Mouse (Mus musculus): Measurements from ENCODE around the gene Thumpd1.
"Not testable (repeated sequence)": the region's sequence is repeated elsewhere in the genome, so short reads cannot be mapped to it uniquely, and the experiment has no call there.

Gene Thumpd1

DNA sequence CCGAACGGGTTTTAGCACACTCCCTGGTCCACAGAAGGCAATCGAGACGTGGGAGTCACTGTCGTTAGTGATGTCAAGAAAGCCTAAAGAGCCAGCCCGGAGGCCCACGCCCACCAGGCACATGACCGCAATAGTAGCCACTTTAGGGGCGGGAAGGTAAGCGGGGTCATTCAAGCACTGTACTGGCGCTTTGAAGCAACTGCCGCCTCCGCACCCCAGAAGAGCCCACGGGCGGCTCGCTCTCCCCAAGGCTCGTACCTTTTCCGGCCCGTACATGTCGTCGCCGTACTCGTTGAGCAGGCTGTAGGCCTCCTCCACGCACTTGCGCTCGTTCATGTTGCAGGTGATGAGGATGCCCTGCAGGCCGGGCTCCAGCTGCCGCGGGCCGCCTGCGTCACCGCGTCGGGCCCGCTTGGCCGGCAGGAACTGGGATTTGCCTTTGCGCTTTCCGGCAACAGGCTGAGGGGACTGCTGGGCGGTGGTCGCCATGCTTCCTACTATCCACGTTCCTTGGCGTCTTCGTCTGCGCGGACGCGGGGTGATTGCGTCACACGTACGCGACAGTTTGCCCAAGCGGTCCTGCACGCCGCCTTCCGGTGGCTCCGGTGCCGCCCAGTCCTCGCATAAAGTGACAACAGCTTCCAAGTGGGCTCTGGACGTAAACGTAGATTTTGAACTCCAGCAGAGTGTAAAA is at the start of gene Thumpd1:
Thumpd1 (minus strand) TSS at position 546 of the 694 bp plus-strand sequence.
- peak; percentile 91 for DNase-seq

DNA sequence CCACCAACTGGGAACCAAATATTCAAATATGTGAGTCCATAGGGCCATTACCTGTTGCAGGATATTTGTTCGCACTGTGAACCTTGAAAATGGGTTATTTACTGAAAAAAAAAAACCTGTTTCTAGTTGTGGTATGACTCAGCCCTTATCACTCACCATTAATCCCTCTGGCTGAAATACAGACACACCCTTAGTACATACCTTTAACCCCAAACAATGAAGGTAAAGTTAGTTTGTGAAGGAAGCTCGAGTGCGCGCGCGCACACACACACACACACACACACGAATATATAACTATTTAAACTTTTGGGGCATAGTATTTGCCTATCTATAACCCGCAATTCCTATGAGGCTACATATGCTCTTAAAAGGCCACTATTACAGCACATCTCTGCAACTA is 49.3 kb upstream of the Thumpd1 start:
- no peak for DNase-seq

DNA sequence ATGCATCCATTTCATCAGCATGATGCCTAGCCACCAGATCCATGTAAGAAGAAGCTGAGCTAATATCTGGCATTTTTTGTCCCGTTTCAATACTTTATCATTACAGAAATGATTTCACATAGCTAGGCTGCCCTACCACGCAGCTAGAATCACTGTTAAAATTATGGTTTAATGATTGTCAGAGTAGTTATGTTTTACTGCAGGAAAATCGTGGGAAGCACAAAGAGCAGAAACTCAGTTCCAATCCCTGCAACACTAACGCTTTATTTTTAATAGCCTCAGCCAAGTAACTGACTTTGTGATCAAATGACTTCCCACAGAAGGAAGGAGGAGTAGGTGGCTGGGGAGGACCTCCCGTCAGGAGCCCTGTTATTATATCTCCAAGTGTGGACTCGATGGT is 46.4 kb upstream of the Thumpd1 start:
- DNase-seq, result no peak

DNA sequence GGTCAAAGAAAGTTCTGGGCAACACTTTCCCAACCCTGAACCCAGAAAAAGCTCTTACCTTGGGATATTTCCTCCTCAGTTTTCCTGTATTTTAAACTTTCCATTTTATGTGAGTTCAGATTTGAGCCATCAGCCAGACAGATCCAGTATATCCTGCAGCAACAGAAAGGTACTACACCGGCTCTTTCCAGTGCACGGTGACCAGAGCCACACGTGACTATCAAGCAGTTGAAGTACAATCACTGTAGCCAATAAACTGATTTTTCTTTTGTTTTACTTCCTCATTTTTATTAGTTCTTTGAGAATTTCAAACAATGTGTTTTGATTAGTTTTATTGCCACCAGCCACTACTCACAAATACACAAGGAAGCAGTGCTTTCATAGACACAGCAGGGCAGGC is 43.8 kb upstream of the Thumpd1 start:
- DNase-seq, result no peak

DNA sequence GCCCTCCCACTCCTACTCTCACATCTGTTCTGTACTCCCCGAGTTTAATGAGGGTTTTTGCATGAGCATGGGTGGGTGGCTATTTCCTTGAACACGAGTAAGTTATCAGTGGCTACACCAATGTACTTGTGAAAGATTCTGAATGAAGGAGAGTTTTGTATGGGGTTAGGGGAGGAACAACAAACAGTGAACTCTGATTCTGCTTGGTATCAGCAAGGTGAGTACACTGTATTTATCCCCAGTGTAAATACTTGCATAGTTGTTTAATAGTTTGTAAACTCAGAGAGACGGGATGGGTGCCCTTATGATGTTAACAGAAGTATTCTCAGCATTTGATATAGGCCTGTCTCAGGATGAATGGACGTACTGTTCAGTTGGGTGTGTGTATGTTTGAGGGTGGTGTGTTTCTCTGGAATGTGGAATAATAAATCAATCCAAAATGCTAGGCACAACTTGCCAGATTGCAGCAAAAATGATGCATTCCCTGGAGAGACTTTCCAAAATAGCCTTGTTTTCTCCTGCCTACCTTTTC is 41.6 kb upstream of the Thumpd1 start:
- no peak for DNase-seq

DNA sequence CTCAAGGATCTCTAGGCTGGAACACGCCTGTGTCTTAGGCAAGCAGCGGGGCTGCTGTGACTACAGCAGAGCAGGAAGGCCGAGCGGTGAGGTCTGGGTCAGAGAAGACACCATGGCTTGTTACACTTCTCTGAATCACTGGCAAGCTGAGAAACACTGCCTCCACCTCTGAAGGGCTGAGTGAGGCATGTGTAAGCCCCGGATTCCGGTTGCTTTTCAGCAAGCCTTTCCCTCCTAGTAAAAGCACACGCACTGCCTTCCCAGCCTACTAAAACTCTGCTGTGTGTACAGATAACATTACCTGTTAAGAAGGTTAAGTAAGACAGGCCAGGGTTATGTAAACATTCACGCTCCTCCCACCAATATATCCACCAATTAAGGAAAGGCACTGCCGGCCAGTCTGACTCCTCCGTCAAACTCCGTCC is 39.9 kb upstream of the Thumpd1 start, which contains the start of gene Acsm3:
Acsm3 (plus strand) TSS at position 397 of the 425 bp plus-strand sequence.
- no peak for DNase-seq

DNA sequence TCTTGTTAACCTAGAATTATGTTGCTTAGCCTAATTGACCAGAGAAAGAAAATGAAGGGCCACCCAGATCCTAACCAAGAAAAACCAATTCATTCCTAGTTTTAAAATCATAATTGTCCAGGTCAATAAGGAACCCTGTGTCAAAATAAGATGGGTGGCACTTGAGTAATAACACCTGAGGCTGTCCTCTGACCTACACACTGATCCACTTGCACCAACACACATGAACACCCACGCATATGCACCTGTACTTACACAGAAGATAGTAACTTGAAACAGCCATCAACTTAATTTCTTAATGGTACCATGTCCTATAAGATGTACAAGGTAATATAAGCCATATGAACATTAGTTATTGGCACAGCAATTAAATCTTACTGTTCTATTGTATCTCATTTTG is 33.1 kb upstream of the Thumpd1 start:
- no peak for DNase-seq

DNA sequence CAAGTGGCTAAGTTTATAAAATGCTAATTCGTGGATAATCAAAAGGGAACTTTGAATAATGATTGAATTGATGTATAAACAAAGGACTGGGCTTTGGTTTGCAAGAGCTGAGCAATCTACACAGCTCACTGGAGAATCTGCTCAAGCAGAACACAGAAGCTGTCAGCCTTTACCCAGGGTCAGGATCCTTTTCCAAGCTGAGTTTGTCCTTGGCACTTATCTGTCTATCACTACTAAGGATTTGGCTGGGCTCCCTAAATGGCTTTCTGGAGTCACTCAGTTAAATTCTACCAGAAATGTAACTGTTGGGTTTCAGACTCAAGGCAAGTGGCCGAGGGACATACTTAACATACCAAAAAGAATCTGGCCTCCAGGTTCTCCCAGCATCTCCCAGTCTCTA is 29.3 kb upstream of the Thumpd1 start:
- no peak for DNase-seq

DNA sequence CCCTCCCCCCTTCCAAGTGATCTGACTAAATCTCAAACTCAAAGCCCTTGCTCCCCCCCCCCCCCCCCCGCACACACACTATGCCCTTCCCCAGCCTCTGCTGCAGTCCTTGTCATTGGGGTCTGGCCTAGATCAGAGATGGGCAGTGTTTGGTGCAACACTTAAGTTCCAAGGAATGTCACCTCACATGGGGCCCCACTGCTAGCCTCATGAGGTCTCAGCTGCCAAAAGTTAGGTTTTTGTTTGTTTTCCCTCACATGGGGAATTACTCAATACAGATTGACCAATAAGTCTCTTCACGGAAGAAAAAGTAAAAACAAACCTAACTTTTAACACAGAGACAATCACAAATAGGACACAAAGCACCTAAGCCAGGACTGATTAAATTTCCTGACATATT is 28.2 kb upstream of the Thumpd1 start:
- DNase-seq, result no peak

DNA sequence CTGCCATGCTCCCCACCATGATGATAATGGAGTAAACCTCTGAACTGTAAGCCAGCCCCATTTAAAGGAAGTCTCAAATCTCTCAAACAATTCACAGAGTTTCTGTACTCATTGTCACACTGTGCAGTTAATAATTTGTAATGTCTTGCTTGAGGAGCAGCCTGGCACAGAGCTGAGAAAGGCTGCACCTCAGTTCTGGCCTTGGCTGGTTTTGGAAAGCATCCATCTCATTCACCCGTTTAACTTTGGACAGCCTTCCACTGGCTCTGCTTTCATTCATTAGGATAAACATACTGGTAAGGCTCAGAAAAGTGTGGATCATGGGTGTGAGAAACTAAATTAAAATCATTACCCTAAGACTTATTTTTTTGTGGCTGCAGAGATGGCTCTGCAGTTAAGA is 25.3 kb upstream of the Thumpd1 start:
- DNase-seq, result no peak

DNA sequence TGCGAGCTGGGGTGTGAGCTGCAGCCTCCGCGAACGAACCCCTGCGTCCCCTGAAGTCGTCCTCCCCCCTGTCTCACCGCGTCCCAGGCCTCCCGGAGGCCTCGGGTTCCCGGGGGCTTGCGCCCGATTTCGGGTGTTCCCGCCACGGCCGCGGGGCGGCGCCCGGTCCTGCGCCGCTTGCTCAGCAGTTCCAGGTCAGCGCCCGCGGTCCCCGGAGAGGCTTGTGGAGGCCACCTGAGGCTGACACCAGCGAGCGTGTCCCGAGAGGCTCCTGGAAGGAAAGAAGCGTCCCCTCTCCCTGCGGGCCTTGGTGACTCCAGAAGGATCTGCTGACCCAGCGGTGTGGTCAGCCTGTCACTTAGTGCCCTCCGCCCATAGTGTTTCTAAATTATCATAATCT is 23.7 kb upstream of the Thumpd1 start:
- no peak for DNase-seq

DNA sequence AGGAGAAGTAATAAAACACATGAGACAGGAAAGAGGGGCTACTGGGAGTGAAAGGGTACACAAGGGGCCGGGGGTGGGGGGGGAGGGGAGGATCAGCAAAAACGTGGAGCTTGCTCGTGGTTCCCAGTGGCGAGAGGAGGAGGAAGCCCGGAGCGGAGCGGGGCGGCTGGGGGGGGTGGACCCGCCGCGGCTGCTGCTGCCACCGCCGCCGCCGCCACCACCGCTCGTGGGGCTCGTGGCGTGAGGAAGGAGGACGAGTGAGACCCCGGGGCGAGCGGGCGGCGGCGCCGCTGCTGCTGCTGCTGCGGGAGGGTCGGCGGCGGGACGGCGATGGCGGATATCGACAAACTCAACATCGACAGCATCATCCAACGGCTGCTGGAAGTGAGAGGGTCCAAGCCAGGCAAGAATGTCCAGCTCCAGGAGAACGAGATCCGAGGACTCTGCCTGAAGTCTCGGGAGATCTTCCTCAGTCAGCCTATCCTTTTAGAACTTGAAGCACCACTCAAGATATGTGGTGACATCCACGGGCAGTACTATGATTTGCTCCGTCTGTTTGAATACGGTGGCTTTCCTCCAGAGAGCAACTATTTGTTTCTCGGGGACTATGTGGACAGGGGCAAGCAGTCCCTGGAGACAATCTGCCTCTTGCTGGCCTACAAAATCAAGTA is 19.3 kb upstream of the Thumpd1 start:
- not testable (repeated sequence) for DNase-seq

DNA sequence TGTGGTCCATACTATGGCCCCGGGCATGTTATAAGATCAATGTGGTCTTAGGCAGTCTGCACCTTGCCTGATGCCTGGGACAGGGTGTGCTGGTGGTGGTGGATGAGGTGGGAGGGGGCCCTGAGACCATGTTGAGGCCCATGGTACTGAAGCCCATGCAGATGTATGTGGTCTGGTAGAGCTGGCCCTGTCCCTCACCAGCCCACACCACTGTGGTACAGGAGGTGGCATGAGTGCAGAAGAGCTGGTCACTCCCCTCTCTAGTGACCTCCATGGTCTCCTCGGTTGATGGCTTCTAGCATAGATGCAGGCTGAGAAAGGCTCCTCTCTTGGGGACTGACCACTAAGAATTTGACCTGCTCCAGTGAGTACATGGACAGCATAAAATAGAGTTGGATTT is 18.3 kb upstream of the Thumpd1 start:
- DNase-seq, result no peak

DNA sequence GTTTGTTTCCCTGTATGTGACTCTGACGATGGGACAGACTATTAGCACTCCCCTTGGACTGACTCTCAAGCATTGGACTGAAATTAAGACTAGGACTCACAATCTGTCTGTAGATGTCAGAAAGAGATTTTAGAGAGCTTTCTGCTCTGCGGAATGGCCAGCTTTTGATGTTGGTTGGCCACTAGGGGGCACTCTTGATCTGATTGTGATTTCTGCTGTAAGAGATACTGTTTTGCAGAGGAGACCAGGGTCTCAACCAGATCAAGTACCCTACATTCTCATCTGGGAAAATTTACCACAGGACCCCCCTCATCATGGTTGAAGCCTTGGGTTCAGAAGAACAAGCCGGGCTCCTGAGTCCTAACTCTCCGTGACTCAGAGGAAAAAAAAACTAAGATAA is 10.7 kb upstream of the Thumpd1 start:
- DNase-seq, result not testable (repeated sequence)

DNA sequence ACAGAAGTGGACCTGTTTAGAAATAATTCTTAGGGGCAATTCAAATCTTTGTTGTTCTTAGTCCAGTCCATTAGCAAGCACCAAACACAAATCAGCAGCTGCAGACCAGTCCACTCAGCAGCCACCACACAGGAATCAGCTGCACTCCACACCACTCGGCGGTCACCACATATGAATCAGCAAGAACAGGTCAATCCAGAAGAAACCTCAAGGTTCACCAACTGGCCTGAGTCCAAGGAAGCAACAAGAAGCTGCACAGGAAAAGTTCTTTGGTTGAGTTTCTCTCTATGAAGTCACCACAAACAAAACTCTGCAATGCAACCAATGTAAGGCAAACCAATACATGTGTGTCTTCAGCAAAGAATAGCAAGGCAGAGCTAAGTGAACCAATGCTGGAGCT is 7.0 kb upstream of the Thumpd1 start:
- no peak for DNase-seq

DNA sequence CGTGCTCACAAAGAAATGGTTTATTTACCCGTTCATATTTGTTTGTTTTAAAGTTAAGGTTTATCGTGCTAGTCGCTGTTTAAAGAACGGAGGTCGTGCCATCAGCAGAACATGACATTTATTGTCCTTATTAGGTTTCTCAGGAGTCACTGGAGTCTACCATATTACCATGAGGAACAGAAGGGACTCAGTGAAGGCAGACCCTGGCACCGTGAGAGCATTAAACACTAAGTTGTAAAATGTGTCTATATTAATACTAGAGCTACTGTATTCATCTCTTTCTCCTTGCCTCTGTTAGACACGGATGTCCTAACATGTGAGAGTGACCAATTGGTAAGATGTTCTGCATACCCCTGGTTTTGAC is 331 bp upstream of the Thumpd1 start:
- DNase-seq, result no peak

DNA sequence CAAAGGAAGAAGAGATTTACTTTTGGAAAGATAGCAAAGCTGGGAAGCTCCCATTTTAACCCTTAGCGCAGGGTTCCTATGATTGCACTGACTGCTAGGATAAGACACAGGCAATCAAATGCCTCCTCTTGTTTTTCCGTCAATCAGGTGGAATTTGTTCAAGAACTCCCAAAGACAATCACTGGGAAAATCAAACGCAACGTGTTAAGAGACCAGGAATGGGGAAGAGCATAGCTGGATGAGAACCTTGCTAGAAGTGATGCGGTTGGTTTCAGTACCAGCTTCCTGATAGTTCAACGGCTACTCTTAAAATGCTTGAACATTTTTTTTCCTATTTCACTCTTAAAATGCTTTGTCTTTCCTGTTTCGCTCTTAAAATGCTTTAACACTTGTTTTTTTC is 6.5 kb downstream of the Thumpd1 start:
- DNase-seq, result no peak

DNA sequence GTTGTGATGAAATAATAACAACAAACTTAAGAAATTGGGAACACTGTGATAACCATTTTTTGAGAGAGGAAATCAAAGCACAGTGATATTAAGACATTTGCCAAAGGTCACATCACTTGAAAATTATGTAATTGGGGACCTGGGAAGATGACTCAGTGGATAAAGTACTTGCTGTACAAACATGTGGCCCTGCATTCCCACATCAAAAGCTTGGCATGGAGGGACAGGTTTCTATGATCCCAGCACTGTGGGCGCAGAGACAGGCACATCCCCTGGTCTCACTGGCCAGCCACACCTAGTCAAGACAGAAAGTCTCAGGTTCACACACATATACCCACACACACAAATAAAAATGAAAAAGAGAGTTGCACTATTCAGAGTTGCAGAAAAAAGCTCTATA is 25.7 kb downstream of the Thumpd1 start:
- DNase-seq, result no peak

DNA sequence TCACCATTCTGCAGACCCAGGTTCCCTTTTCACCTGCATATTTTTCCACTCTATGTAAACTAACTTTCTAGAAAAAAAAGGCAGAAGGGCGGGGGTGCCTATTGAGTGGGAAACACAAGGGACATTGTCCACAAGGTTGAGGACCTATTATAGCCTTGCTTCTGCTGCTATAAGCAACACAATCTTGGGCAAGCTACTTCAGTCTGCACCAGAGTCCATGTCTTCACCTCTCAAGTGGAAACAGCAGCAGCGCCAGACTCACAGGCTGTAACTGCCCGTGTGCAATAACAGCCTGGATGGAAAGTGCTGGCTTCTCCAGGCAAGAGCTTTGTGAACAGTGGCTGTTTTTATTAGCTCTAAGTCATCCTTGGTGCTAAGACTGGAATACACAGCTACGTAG is 28.3 kb downstream of the Thumpd1 start:
- no peak for DNase-seq

DNA sequence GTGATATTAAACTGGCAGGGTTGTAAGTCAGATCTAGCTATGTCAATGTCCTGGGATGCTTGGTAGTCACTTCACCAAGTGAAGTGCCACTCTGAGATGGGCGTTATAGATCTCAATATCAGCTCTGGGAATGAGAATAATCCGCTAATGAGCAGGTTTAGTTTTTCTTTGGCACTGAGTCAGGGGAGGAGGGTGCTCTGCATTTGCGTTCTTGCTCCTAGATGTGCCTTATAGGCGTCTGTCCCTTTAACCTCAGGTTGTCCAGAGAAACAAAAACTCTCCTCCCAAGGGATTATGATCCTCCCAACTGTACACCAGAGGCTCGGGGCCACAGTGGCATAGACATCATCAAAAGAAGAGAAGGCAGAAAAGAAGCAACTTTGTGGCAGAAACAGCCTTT is 30.9 kb downstream of the Thumpd1 start, which contains the start of gene Acsm4:
Acsm4 (plus strand) TSS at position 301 of the 400 bp plus-strand sequence.
- DNase-seq, result no peak

DNA sequence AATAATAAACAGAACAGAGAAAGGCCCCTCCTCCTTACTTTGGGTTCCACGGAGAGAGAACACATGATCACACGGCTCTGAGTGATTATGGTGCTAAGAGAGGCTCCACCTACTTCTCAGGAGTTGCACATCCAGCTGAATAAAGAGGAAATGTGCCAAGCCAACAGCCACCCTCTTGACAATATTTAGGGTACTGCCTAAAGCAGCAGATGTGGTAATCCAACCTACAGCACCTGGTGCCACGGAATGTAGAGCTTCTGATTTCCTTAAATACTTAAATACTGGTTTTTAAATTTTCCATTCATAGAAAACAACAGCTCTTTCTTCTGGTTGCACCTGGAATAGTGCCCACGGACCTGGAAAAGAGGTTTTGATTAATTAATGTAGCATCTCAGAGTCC is 37.9 kb downstream of the Thumpd1 start:
- no peak for DNase-seq

DNA sequence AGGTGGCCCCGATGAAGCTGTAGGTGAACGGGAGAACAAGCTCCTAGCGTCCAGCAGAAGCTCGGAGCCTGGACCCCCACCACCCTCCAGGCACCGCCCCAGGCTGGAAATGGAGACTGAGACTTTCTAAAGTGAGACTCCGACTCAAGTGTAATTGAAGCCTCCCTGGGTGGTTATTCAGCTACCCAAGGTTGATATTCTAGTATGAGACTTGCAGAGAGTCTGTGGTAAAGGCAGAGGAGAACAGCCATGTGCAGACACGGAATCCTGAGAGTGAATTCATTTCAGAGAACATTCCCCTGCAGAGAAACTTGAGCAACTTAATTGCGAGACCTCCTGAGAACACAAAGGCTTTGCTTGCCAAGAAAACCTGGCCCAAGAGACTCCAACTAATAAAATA is 40.5 kb downstream of the Thumpd1 start:
- no peak for DNase-seq

DNA sequence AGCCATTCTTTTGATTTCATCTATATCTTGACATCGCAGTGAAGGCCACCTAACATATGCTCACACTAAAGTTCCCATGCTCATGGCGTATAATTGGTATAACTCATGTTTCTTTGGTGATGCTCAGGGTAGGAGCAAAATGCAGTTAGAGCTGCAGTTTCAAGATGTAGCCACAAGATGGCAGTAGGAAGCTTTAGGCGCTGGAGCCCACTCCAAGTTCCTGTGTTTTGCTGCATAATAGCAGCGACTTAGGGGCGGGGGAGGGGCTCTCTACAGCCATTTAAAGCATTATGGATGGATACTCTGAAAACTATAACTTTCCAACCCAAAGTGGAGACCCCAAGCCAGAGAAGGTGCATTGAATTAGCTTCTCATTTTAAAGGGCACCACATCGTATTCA is 47.1 kb downstream of the Thumpd1 start:
- DNase-seq, result peak; percentile 26

DNA sequence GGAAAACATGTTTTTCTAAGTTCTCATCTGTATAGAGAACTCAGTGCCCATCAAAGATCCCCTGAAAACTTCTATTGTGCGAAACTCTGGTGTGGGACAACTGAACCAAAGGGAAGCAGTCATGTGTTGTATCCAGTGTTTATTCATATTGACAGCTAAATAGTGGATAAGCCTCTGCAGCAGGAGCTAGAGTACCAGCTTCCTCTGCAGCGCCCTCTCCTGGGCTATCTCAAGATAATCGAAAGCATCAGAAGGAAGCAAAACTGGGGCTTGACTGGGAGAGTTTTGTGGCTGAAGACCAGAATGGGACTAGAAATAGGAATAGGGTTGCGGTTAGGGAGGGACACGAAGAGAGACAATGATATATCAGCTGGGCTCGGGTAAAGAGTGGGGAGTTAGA is 49.7 kb downstream of the Thumpd1 start:
- DNase-seq, result peak; percentile 8

DNA sequence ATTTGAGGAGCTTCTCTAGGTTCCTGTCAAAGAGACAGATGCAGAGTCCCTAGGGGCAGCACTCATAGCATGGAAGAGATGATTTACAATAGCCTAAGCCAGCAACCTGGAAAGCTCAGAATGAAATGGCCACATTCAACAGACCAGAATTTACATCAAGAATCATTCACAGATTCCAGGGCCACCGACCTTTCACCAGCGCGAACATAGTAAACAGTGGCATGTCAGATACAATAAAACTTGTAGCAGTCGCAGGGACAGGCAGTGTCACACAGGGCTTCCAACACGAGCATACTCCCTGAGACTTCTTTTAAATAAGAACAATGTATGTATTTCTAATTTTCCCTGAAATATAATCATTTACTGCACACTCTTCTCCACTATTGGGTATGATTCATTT is 50.2 kb downstream of the Thumpd1 start:
- DNase-seq, result no peak

All from layer of hippocampus, adult 9-11 months (tissue).